Comparison of ENCODE assay signal across 13 mouse cellular contexts in the genomic region with DNA sequence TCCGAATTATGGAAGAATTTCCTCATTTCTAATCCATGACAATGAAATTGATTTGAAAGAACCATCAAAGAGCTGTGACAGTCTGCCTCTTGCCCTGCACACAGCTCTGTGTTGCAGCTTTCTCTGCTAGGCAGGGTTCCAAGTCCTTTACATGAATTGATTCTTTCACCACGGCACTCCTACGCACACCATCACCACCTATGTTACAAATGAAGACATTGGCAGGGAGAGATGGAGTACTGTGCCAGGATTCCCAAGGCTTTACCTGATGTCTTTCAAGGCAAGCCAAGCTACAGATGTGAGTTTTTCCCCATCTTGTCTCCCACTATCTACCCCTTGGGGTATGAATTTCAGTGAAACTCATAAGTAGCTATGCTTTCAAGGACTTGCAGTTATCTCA.
DNase-seq lines count a peak whose midpoint lies in the region; ATAC-seq lines count a peak whose summit lies in the region.
"Had no signal": no experiment of that assay in that cellular context is flagged by ENCODE, and none has a peak within 500 bp of the region (broad histone marks: within the 10 kb centered on the region; RNA-seq: fewer than 3 reads in every experiment).

No protein-coding gene starts in this region.

- H3K9ac ChIP-seq in embryonic facial prominence, embryonic 14.5 days (ENCODE audit: low read depth, low read length), result no peak overlapping the region
- H3K9ac ChIP-seq in forebrain, embryonic 16.5 days (replicated peaks; ENCODE audit: low read depth, low read length), result no peak overlapping the region
- no peak overlapping the region for H3K9ac ChIP-seq in limb, embryonic 15.5 days

- peak; percentile 48 for DNase-seq in embryonic facial prominence, embryonic 14.5 days (ENCODE audit: low spot score)
- DNase-seq in embryonic facial prominence, embryonic 10.5 days (ENCODE audit: low spot score), result no peak
- DNase-seq in layer of hippocampus, adult 8-10 months (ENCODE audit: low spot score in 2 of 2), result peak; percentile 24 to 29
- DNase-seq in layer of hippocampus, postnatal 25 days (ENCODE audit: extremely low spot score in 1 of 2, low spot score in 1 of 2), result no peak
- DNase-seq in c-Kit-positive CD71-positive TER-119-positive erythroid progenitor cells, embryonic 14.5 days (ENCODE audit: low spot score), result no peak
- DNase-seq in lung, adult 18-20 months, result no peak
- DNase-seq: thymus, postnatal 36 days had no signal

- H3K27ac ChIP-seq in embryonic facial prominence, embryonic 14.5 days (replicated peaks; ENCODE audit: low read depth, low read length), result no peak overlapping the region
- no peak overlapping the region for H3K27ac ChIP-seq in embryonic facial prominence, embryonic 10.5 days (replicated peaks)
- H3K27ac ChIP-seq in forebrain, embryonic 16.5 days (ENCODE audit: low read length), result no peak overlapping the region
- peak overlapping the region; percentile 6; the same call in 1 of the 2 replicates for H3K27ac ChIP-seq in limb, embryonic 15.5 days
- H3K27ac ChIP-seq: heart, embryonic 10.5 days; hindbrain, embryonic 10.5 days had no signal

- WGBS in embryonic facial prominence, embryonic 14.5 days, result 79% methylated on average over 3 of the region's 3 CpGs
- WGBS in embryonic facial prominence, embryonic 10.5 days, result 86% methylated on average over 3 of the region's 3 CpGs
- 43% methylated on average over 3 of the region's 3 CpGs for WGBS in forebrain, embryonic 16.5 days
- WGBS in limb, embryonic 15.5 days, result 71% methylated on average over 3 of the region's 3 CpGs

- H3K9me3 ChIP-seq in embryonic facial prominence, embryonic 14.5 days (ENCODE audit: control insufficient read depth, low read length), result no peaks in the 10 kb centered on the region
- no peaks in the 10 kb centered on the region for H3K9me3 ChIP-seq in embryonic facial prominence, embryonic 10.5 days
- H3K9me3 ChIP-seq in forebrain, embryonic 16.5 days (ENCODE audit: control insufficient read depth, low read length), result no peaks in the 10 kb centered on the region
- no peaks in the 10 kb centered on the region for H3K9me3 ChIP-seq in limb, embryonic 15.5 days
- H3K9me3 ChIP-seq: heart, embryonic 10.5 days; hindbrain, embryonic 10.5 days; megakaryocyte, embryonic 14.5 days had no signal

- H3K4me2 ChIP-seq in embryonic facial prominence, embryonic 14.5 days (ENCODE audit: low read depth, low read length), result no peak overlapping the region
- no peak overlapping the region for H3K4me2 ChIP-seq in forebrain, embryonic 16.5 days (ENCODE audit: low read length)
- H3K4me2 ChIP-seq in limb, embryonic 15.5 days, result no peak overlapping the region

- H3K27me3 ChIP-seq in embryonic facial prominence, embryonic 14.5 days (replicated peaks; ENCODE audit: control insufficient read depth, insufficient read depth, low read length), result no peaks in the 10 kb centered on the region
- no peaks in the 10 kb centered on the region for H3K27me3 ChIP-seq in embryonic facial prominence, embryonic 10.5 days (replicated peaks; ENCODE audit: low read depth, poor library complexity, severe bottlenecking)
- no peaks in the 10 kb centered on the region for H3K27me3 ChIP-seq in forebrain, embryonic 16.5 days (replicated peaks; ENCODE audit: control insufficient read depth, insufficient read depth, low read length)
- no peaks in the 10 kb centered on the region for H3K27me3 ChIP-seq in limb, embryonic 15.5 days
- H3K27me3 ChIP-seq: megakaryocyte, embryonic 14.5 days had no signal

- no peak overlapping the region for H3K4me3 ChIP-seq in embryonic facial prominence, embryonic 14.5 days (ENCODE audit: low read depth, low read length)
- no peak overlapping the region for H3K4me3 ChIP-seq in embryonic facial prominence, embryonic 10.5 days
- H3K4me3 ChIP-seq in forebrain, embryonic 16.5 days (replicated peaks; ENCODE audit: low read length), result no peak overlapping the region
- H3K4me3 ChIP-seq in limb, embryonic 15.5 days, result no peak overlapping the region
- H3K4me3 ChIP-seq: heart, embryonic 10.5 days; hindbrain, embryonic 10.5 days; megakaryocyte, embryonic 14.5 days had no signal

- peaks cover 27% of the 10 kb centered on the region for H3K36me3 ChIP-seq in embryonic facial prominence, embryonic 14.5 days (ENCODE audit: control insufficient read depth, insufficient read depth, low read length)
- peaks cover 79% of the 10 kb centered on the region for H3K36me3 ChIP-seq in embryonic facial prominence, embryonic 10.5 days (replicated peaks)
- peaks cover 10% of the 10 kb centered on the region for H3K36me3 ChIP-seq in forebrain, embryonic 16.5 days (ENCODE audit: control insufficient read depth, insufficient read depth)
- peaks cover 33% of the 10 kb centered on the region for H3K36me3 ChIP-seq in limb, embryonic 15.5 days

- no peaks in the 10 kb centered on the region for H3K4me1 ChIP-seq in embryonic facial prominence, embryonic 14.5 days (ENCODE audit: control insufficient read depth, insufficient read depth, low read length)
- no peaks in the 10 kb centered on the region for H3K4me1 ChIP-seq in embryonic facial prominence, embryonic 10.5 days
- peaks cover 4% of the 10 kb centered on the region; the same call in 1 of the 2 replicates for H3K4me1 ChIP-seq in forebrain, embryonic 16.5 days (replicated peaks; ENCODE audit: control insufficient read depth, insufficient read depth, low read length)
- H3K4me1 ChIP-seq in limb, embryonic 15.5 days, result no peaks in the 10 kb centered on the region
- H3K4me1 ChIP-seq: heart, embryonic 10.5 days; hindbrain, embryonic 10.5 days had no signal

- no peak for ATAC-seq in embryonic facial prominence, embryonic 14.5 days (ENCODE audit: low read depth)
- ATAC-seq in forebrain, embryonic 16.5 days, result peak; percentile 73
- ATAC-seq in limb, embryonic 15.5 days (ENCODE audit: insufficient number of reproducible peaks, low FRiP score, low TSS enrichment, low read depth), result 0 out of 2 replicates have a peak, but pooled peaks have one; percentile 40
- ATAC-seq: activated CD4-positive, CD25-positive, alpha-beta regulatory T cell, adult 4 months had no signal

Comparison
In these comparisons a context has a peak if more than half of its experiments do, and no peak if none do; other contexts are left out.
1. DNase-seq: peak in embryonic facial prominence, embryonic 14.5 days (single experiment) and layer of hippocampus, adult 8-10 months (2 of 2); none in embryonic facial prominence, embryonic 10.5 days (single experiment), layer of hippocampus, postnatal 25 days (0 of 2), c-Kit-positive CD71-positive TER-119-positive erythroid progenitor cells, embryonic 14.5 days (single experiment) and lung, adult 18-20 months (0 of 2).